Mouse (Mus musculus): ENCODE measurements around the gene Smg9.

DNA sequence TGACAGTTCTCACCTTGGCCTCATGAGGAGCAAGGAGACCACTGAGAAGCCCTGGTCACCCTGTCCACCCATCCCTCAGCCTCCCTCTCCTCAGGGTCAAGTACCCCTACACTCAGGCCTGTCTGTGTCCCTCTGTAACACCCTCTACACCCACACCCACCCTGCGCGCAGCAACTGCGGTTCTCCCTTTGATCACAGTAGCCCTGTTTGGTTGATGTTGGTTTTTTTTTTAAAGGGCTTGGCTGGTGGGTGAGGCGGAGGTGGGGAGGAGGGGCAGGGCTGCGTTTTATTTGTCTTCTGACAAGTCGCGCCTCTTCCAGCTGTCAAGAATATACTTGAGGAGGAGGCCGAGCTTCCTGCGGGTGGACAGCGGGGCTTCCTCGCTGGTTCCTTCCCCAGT is 32.3 kb downstream of the Smg9 start:
- TF ChIP-seq EP300 (IDR thresholded peaks at IDR 0.05; ENCODE audit: low read depth) = no peak
- no peak for TF ChIP-seq CTCF (IDR thresholded peaks at IDR 0.05; ENCODE audit: low read depth)
